13 mouse cellular contexts compared by ENCODE assay signal in the genomic region with DNA sequence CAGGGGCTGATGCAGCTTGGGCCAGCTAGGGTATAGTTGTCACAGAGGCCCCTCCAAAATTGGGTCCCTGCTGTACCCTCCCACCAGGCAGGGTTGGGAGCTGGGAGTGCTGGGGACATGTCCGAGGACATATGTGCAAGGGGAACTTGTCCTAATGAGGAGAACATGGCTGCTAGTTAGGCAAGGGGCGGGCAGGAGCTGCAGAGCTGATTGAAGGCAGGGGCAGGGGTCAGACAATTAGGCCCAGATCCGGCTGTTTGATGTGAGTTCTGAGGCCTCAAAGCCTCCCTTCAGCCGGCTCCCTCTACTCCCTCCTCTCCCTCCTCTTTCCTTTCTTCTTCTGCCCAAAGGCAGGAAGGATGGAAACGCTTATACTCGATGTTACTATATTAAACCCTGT. TPM values are rescaled to one million over a fixed set of nuclear protein-coding genes. Genes with fewer than 3 reads are reported as not detected.
DNase-seq lines count a peak whose midpoint lies in the region; ATAC-seq and TF ChIP-seq lines count a peak whose summit lies in the region.
"Had no signal": no experiment of that assay in that cellular context is flagged by ENCODE, and none has a peak within 500 bp of the region (broad histone marks: within the 10 kb centered on the region; RNA-seq: fewer than 3 reads in every experiment).

No protein-coding gene starts in this region.

- no peak overlapping the region for H3K4me2 ChIP-seq in midbrain, postnatal 0 days (ENCODE audit: low read depth, low read length, poor library complexity, severe bottlenecking)
- H3K4me2 ChIP-seq in forebrain, embryonic 13.5 days: no peak overlapping the region; the same call in 1 of the 2 replicates
- H3K4me2 ChIP-seq: lung, embryonic 15.5 days had no signal

- TF ChIP-seq CTCF in midbrain, postnatal 0 days (IDR thresholded peaks at IDR 0.05): no peak

- H3K9me3 ChIP-seq in midbrain, embryonic 10.5 days (replicated peaks): no peaks in the 10 kb centered on the region
- H3K9me3 ChIP-seq in midbrain, postnatal 0 days (ENCODE audit: low read length): no peaks in the 10 kb centered on the region
- no peaks in the 10 kb centered on the region for H3K9me3 ChIP-seq in forebrain, embryonic 13.5 days (replicated peaks)
- no peaks in the 10 kb centered on the region for H3K9me3 ChIP-seq in limb, embryonic 10.5 days (replicated peaks)
- H3K9me3 ChIP-seq: lung, embryonic 15.5 days had no signal

- H3K4me3 ChIP-seq in midbrain, embryonic 10.5 days: no peak overlapping the region
- H3K4me3 ChIP-seq in midbrain, postnatal 0 days (ENCODE audit: low read depth, low read length): no peak overlapping the region
- no peak overlapping the region for H3K4me3 ChIP-seq in forebrain, embryonic 13.5 days
- 0 out of 2 replicates have a peak overlapping the region, but pooled peaks have one; percentile 11 for H3K4me3 ChIP-seq in limb, embryonic 10.5 days
- H3K4me3 ChIP-seq: lung, embryonic 15.5 days had no signal

- peaks cover 70% of the 10 kb centered on the region for H3K4me1 ChIP-seq in midbrain, embryonic 10.5 days
- H3K4me1 ChIP-seq in midbrain, postnatal 0 days (ENCODE audit: insufficient read depth, low read length): peaks cover 5% of the 10 kb centered on the region; the same call in 1 of the 2 replicates
- peaks cover 67% of the 10 kb centered on the region for H3K4me1 ChIP-seq in forebrain, embryonic 13.5 days
- peaks cover 89% of the 10 kb centered on the region for H3K4me1 ChIP-seq in limb, embryonic 10.5 days
- H3K4me1 ChIP-seq: lung, embryonic 15.5 days had no signal

- no peak overlapping the region for H3K9ac ChIP-seq in midbrain, postnatal 0 days (replicated peaks; ENCODE audit: low read length, poor library complexity, severe bottlenecking)
- peak overlapping the region; percentile 37 for H3K9ac ChIP-seq in forebrain, embryonic 13.5 days
- H3K9ac ChIP-seq: lung, embryonic 15.5 days had no signal

- peaks cover 10% of the 10 kb centered on the region; the same call in 1 of the 2 replicates for H3K36me3 ChIP-seq in midbrain, embryonic 10.5 days
- H3K36me3 ChIP-seq in midbrain, postnatal 0 days (ENCODE audit: insufficient read depth, low read length): peaks cover 4% of the 10 kb centered on the region; the same call in 1 of the 2 replicates
- H3K36me3 ChIP-seq in forebrain, embryonic 13.5 days (ENCODE audit: poor library complexity, severe bottlenecking): 0 out of 2 replicates have a peak, but pooled peaks cover 6% of the 10 kb centered on the region
- peaks cover 15% of the 10 kb centered on the region for H3K36me3 ChIP-seq in limb, embryonic 10.5 days
- H3K36me3 ChIP-seq: lung, embryonic 15.5 days had no signal

- peak overlapping the region; percentile 68 for H3K27ac ChIP-seq in midbrain, embryonic 10.5 days (replicated peaks)
- no peak overlapping the region for H3K27ac ChIP-seq in midbrain, postnatal 0 days (ENCODE audit: low read depth, low read length)
- H3K27ac ChIP-seq in forebrain, embryonic 13.5 days: peak overlapping the region; percentile 87
- peak overlapping the region; percentile 87 for H3K27ac ChIP-seq in limb, embryonic 10.5 days
- H3K27ac ChIP-seq: lung, embryonic 15.5 days had no signal

- H3K27me3 ChIP-seq in midbrain, embryonic 10.5 days (ENCODE audit: low read depth, poor library complexity, severe bottlenecking): no peaks in the 10 kb centered on the region
- no peaks in the 10 kb centered on the region for H3K27me3 ChIP-seq in midbrain, postnatal 0 days (ENCODE audit: insufficient read depth, low read length)
- no peaks in the 10 kb centered on the region for H3K27me3 ChIP-seq in forebrain, embryonic 13.5 days
- no peaks in the 10 kb centered on the region for H3K27me3 ChIP-seq in limb, embryonic 10.5 days (ENCODE audit: low read depth, poor library complexity, severe bottlenecking)
- H3K27me3 ChIP-seq: lung, embryonic 15.5 days had no signal

- no peak for DNase-seq in midbrain, embryonic 10.5 days (ENCODE audit: low spot score)
- no peak for DNase-seq in midbrain, postnatal 0 days (ENCODE audit: low spot score)
- peak; percentile 76 for DNase-seq in limb, embryonic 10.5 days (ENCODE audit: low spot score)
- no peak for DNase-seq in cerebellum, adult 11-12 months
- DNase-seq in spleen, postnatal 14 days (ENCODE audit: low spot score in 2 of 2): no peak
- no peak for DNase-seq in adrenal gland, postnatal 10 days
- no peak for DNase-seq in lung, postnatal 14 days
- DNase-seq: B cell, adult 2 months; gastrocnemius, postnatal 36 days; kidney, adult 2 months had no signal

- 14% methylated on average over 6 of the region's 6 CpGs for WGBS in midbrain, embryonic 10.5 days
- WGBS in midbrain, postnatal 0 days: 18% methylated on average over 6 of the region's 6 CpGs
- WGBS in forebrain, embryonic 13.5 days: 7% methylated on average over 6 of the region's 6 CpGs
- WGBS in limb, embryonic 10.5 days: 7% methylated on average over 6 of the region's 6 CpGs

- no peak for ATAC-seq in midbrain, postnatal 0 days (ENCODE audit: low FRiP score)
- ATAC-seq in forebrain, embryonic 13.5 days: peak; percentile 34; the same call in 1 of the 2 replicates
- ATAC-seq: activated CD4-positive, CD25-positive, alpha-beta regulatory T cell, adult 4 months had no signal

RNA-seq across cellular contexts. Expression of gene Dmap1, which starts 25.1 kb away (rescaled TPM):
- polyA plus RNA-seq in midbrain, embryonic 10.5 days (2016; fragmentation: Nextera tagmentation; extraction: Ambion mirVana): 74.3 and 80.7 TPM in 2 replicates
- total RNA-seq in midbrain, postnatal 0 days (2014; rRNA removed): 62.6 and 69.5 TPM in 2 replicates
- polyA plus RNA-seq in midbrain, postnatal 0 days (2015; fragmentation: Nextera tagmentation; extraction: Ambion mirVana): 89.7 and 95.1 TPM in 2 replicates
- 73.6 and 76.7 TPM in 2 replicates for polyA plus RNA-seq in forebrain, embryonic 13.5 days (2015; fragmentation: Nextera tagmentation; extraction: Ambion mirVana)
- polyA plus RNA-seq in limb, embryonic 10.5 days (2016; fragmentation: Nextera tagmentation; extraction: Ambion mirVana): 89.7 and 92.2 TPM in 2 replicates
- total RNA-seq in adrenal gland, postnatal 10 days (2021): 10 to 100 TPM; 25.6 to 29.6 TPM
